Mouse (Mus musculus) midbrain, embryonic 14.5 days (tissue): Measurements from ENCODE around the gene Tnfrsf25. TPM values are rescaled to one million over a fixed set of nuclear protein-coding genes. Genes with fewer than 3 reads are reported as not detected.

Experiments
- ATAC-seq: fragments of 200-750 bp; cut with Nextera tagmentation; 2 replicates; pipeline ENCODE4 v1.8.0; 2017; ENCODE audit warnings: moderate number of reproducible peaks, moderate library complexity; ENCODE audit not compliant: low FRiP score, low TSS enrichment
- DNase-seq: peaks from one replicate; pipeline ENCODE4 v3.0.0-alpha.2; 2015
- H3K27ac ChIP-seq: fragments of 300-500 bp; sonication (generic); replicated peaks from 2 replicates; pipeline ENCODE4 v1.5.1; 2014; ENCODE audit warnings: mild to moderate bottlenecking, low read depth, low read length, moderate library complexity
- H3K27me3 ChIP-seq: fragments of 300-500 bp; sonication (generic); 2 replicates; pipeline ENCODE4 v1.6.1; 2014; ENCODE audit warnings: low read length, control low read depth, mixed read lengths; ENCODE audit not compliant: control insufficient read depth, insufficient read depth
- H3K36me3 ChIP-seq: fragments of 300-500 bp; sonication (generic); 2 replicates; pipeline ENCODE4 v1.6.1; 2014; ENCODE audit warnings: low read length, control low read depth; ENCODE audit not compliant: control insufficient read depth, insufficient read depth
- H3K4me1 ChIP-seq: fragments of 300-500 bp; sonication (generic); 2 replicates; pipeline ENCODE4 v1.6.1; 2014; ENCODE audit warnings: mild to moderate bottlenecking, antibody characterized with exemption, low read length, control low read depth; ENCODE audit not compliant: control insufficient read depth, insufficient read depth
- H3K4me2 ChIP-seq: fragments of 300-500 bp; sonication (generic); 2 replicates; pipeline ENCODE4 v1.6.1; 2014; ENCODE audit warnings: mild to moderate bottlenecking, low read length, moderate library complexity
- H3K4me3 ChIP-seq: fragments of 300-500 bp; sonication (generic); replicated peaks from 2 replicates; pipeline ENCODE4 v1.5.1; 2014; ENCODE audit warnings: low read depth, low read length
- H3K9ac ChIP-seq: fragments of 300-500 bp; sonication (generic); replicated peaks from 2 replicates; pipeline ENCODE4 v1.6.1; 2014; ENCODE audit warnings: mild to moderate bottlenecking, low read length, moderate library complexity
- H3K9me3 ChIP-seq: fragments of 300-500 bp; sonication (generic); 2 replicates; pipeline ENCODE4 v1.6.1; 2016; ENCODE audit warnings: low read length, control low read depth, mixed read lengths; ENCODE audit not compliant: control insufficient read depth
- WGBS: fragments of 180-500 bp; shearing (Covaris S2); extraction: QIAGEN DNeasy Blood & Tissue Kit; methylation state at CpG from one replicate; pipeline ENCODE4 v1.1.7; 2014; 5-methylcytosine and 5-hydroxymethylcytosine counted together
- polyA plus RNA-seq: library from polyadenylated mRNA; unstranded; fragments of >200 nt; fragmentation: Nextera tagmentation; extraction: Ambion mirVana; gene quantifications from 2 replicates; pipeline ENCODE4 v1.2.1, GENCODE M21; 2014

Tnfrsf25 gene
- polyA plus RNA-seq, 1 experiment from 2014 or later = 1.2 TPM

DNA sequence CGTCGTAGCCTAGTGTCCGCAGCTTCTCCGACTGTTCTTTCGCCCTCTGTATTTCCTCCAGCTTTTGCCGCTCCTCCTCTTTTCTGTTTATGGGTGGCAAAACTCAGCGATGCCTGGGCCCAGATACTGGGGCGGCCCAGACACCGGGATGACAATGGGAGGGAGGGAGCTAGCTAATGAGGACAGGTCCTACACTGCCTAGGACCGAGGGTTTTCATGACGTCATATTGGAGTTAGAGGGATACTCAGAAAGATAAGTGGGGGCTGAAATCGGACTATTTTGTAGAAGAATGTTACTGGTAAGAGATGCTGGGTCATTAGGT, 5.4 kb downstream of the Tnfrsf25 start:
- peaks cover 95% of the 10 kb centered on the region for H3K27me3 ChIP-seq
- H3K4me2 ChIP-seq = peak overlapping the region; percentile 30
- H3K4me3 ChIP-seq = no peak overlapping the region
- DNase-seq = no peak
- whole genome bisulfite sequencing = under 1% methylated on average over 12 of the region's 12 CpGs
- no peak for ATAC-seq
- H3K36me3 ChIP-seq = no peaks in the 10 kb centered on the region
- peaks cover 15% of the 10 kb centered on the region; the same call in 1 of the 2 replicates for H3K4me1 ChIP-seq
- H3K9me3 ChIP-seq = no peaks in the 10 kb centered on the region
- no peak overlapping the region for H3K27ac ChIP-seq
- H3K9ac ChIP-seq = no peak overlapping the region

DNA sequence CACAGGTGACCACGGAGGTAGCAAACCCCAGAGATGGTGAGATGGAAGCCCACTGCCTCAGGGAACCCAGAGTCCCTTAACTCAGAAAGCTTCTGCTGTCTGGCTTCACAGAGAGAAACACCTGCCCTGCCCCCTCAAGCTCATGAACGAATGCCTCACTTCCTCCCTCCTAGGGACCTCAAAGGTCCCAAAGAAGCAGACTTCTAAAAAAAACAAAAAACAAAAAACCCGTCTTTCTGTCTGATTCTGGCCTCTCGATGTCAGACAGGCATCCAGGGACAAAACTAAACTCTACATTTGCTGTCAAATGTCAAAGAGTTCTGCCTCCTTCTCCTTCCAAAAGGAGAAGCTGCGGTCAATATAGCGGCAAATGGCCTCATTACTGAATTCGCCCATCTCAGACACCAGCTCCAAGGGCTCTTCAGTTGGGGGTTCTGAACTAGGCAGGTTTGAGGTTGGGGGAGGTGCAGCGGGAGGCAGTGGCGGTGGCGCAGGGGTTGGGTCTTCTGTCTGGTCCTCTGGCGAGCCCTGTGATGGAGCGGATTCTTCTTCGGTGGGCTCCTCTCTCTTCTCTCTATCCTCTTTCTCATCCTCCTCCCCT, 8.7 kb downstream of the Tnfrsf25 start:
- Histone ChIP-seq H3K4me1 (peaks cover 16% of the 10 kb centered on the region; the same call in 1 of the 2 replicates), H3K4me3 (no peak overlapping the region), H3K9ac (no peak overlapping the region), H3K27ac (no peak overlapping the region), H3K27me3 (peaks cover 100% of the 10 kb centered on the region), H3K36me3 (no peaks in the 10 kb centered on the region), H3K4me2 (no peak overlapping the region), H3K9me3 (no peaks in the 10 kb centered on the region)
- no peak for ATAC-seq
- 8% methylated on average over 13 of the region's 13 CpGs for WGBS
- no peak for DNase-seq

DNA sequence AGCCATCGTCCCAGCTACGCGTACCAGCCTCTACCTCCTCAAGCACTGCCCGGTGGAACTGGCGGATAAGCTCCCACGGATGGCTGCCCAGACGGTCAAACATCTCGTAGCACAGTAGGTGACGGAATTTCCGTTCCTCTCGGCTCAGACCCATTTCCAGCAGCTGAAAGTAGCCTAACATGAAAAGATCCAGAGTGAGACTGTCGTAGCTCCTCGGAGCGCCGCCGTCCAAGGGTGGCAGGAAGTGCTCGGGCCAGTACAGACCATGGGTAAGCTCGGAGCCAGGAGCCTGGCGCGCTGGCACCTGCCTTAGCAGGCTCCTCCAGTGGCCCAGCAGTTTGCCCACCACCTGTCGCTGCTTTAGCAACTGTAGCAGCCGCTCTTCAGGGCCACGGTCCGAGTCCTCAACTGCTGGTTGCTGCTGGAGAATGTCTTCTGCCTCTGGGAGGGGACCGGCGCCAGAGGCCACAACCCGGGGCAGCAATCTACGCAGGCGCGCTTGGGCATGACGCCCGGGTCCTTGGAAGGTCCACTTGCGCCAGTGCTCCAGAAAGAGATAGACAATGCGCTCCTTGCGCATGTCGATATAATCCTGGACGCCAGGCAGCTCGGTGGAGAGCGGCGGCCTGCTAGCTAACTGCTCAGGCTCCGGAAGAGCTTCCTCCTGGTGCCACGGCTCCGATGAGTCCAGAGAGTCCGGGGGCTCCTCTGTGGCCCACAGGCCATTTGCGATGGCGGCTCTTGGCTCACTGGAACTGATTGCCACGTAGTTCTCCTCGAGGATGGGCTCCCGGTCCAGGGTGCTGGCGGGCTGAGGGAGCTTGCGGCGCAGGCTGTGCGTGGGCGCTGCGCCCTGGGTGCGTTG, 9.7 kb downstream of the Tnfrsf25 start:
- no peaks in the 10 kb centered on the region for H3K9me3 ChIP-seq
- DNase-seq = peak; percentile 28
- no peak overlapping the region for H3K9ac ChIP-seq
- H3K4me3 ChIP-seq = peak overlapping the region; percentile 24
- no peak for ATAC-seq
- H3K27ac ChIP-seq = no peak overlapping the region
- 4% methylated on average over 56 of the region's 56 CpGs for WGBS
- H3K4me2 ChIP-seq = peak overlapping the region; percentile 47
- no peaks in the 10 kb centered on the region for H3K36me3 ChIP-seq
- H3K4me1 ChIP-seq = peaks cover 13% of the 10 kb centered on the region
- H3K27me3 ChIP-seq = peaks cover 100% of the 10 kb centered on the region

DNA sequence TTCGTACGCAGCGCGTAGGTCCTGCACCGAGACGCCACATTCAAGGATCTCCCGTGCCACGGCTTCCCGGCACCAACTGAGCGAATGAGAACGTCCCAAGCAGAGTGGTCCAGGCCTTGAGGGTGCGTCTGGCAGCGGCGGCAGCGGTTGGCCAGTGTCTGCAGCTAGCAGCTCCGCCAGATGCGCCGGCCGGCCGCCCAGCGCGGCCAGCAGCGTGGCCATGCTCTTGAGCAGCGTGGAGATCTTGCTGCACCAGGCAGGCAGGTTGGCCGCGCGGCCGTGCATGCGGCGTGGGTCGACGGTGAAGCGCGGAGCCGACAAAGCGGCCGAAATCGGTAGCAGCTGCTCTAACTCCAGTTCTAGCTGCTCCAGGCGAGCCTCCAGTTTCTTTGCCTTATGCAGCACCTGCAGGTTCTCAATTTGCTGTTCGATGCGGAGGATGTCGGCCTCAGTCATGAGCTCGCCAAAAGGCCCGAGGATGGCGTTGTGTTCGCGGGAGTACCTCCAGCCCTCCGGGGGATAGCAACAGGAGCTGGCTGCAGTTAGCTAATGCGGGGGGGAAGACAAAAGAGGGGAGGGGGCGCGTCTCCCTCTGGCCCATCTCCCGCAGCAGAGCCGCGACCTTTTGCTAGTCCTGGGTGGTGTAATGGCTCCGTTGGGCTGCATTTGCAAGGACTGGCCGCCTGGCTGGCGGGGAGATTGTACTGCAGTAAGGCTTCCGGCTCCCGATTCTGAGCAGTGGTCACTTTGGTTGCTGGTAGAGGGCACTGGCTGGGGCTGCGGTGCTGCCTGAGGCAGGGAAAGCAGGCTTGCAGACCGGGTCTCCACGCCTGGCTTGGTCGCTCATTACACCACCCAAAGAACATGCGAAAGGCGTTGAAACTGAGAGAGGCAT, 10.5 kb downstream of the Tnfrsf25 start:
- H3K27me3 ChIP-seq = peaks cover 100% of the 10 kb centered on the region
- WGBS = 2% methylated on average over 65 of the region's 65 CpGs
- no peaks in the 10 kb centered on the region for H3K9me3 ChIP-seq
- peak overlapping the region; percentile 20; the same call in 1 of the 2 replicates for H3K9ac ChIP-seq
- H3K27ac ChIP-seq = no peak overlapping the region
- no peaks in the 10 kb centered on the region for H3K36me3 ChIP-seq
- ATAC-seq (no peak), DNase-seq (peak; percentile 58)
- H3K4me1 ChIP-seq = peaks cover 16% of the 10 kb centered on the region
- H3K4me2 ChIP-seq = peak overlapping the region; percentile 47
- peak overlapping the region; percentile 24 for H3K4me3 ChIP-seq

DNA sequence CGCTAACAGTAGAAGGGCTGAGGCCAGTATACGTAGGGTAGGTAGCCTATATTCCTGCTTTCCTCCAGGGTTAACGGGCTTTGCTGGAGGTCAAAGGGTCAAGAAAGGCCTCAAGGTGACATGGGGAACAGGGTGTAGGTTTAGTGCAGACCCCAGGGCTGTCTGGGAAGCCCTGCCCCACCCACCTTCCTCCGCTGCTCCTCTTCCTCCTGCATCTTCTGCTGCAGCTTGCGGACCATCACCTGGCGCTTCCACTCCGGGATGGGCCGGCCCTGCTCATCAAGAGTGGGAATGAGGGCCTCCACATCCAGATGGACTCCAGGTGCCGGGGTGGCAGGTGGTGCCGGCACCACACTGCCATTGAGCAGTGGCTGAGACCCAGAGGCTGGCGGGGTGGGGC, 12.2 kb downstream of the Tnfrsf25 start:
- H3K36me3 ChIP-seq = no peaks in the 10 kb centered on the region
- peaks cover 18% of the 10 kb centered on the region for H3K4me1 ChIP-seq
- no peak overlapping the region for H3K4me2 ChIP-seq
- H3K27me3 ChIP-seq = peaks cover 100% of the 10 kb centered on the region
- 83% methylated on average over 11 of the region's 11 CpGs for WGBS
- H3K9me3 ChIP-seq = no peaks in the 10 kb centered on the region
- H3K27ac ChIP-seq = no peak overlapping the region
- no peak overlapping the region for H3K9ac ChIP-seq
- DNase-seq (no peak), ATAC-seq (no peak)
- no peak overlapping the region for H3K4me3 ChIP-seq

DNA sequence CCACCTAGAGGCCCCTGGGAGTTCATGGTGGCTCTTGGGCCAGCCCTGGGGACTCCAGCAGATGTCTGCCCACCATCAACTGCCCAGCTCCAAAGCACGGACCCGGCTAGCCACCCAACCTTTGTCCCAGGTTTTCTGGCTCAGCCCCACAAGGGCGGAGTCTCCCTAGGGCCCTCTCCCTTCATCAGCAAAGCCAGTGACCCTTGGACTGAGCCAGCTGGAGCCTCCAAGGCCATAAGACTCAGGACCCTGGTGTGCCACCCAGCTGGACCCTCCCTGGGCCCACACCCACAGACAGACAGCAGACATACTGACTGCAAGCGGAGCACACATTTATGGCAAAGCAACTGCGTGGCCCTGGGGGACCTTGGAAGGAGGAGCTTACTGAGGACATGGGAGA, 13.1 kb downstream of the Tnfrsf25 start:
- no peak overlapping the region for H3K4me2 ChIP-seq
- H3K27ac ChIP-seq = no peak overlapping the region
- H3K4me3 ChIP-seq = no peak overlapping the region
- 55% methylated on average over 5 of the region's 5 CpGs for WGBS
- peaks cover 100% of the 10 kb centered on the region for H3K27me3 ChIP-seq
- no peaks in the 10 kb centered on the region for H3K36me3 ChIP-seq
- no peaks in the 10 kb centered on the region for H3K9me3 ChIP-seq
- peaks cover 18% of the 10 kb centered on the region for H3K4me1 ChIP-seq
- DNase-seq (no peak), ATAC-seq (no peak)
- H3K9ac ChIP-seq = no peak overlapping the region

DNA sequence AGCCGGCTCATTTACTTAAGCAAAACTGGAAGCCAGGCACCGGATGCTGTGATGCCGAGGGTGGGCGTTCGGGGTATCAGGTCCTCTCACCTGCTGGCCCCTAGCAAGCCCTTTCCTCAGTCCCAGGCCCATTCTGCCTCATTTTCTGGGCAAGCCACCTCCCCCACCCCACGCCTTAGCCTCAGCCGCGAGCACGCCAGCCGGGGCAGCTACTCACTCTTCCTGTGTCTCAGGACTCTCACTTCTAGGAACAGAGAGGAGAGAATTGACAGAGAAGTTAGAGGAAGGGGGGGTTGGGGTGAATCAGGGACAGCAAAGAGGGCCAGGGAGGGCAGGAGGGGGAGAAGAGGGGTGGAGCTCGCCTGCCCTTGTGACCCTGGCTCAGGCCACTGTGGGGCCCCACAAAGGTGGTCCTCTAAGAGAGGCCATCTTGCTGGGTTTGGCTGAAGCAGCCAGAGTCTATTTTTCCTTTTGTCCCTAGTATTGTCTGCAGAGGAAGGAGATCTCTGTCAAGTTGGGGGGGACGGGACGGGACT, 13.7 kb downstream of the Tnfrsf25 start:
- Histone ChIP-seq H3K27ac (no peak overlapping the region), H3K9me3 (no peaks in the 10 kb centered on the region), H3K4me1 (peaks cover 18% of the 10 kb centered on the region), H3K9ac (no peak overlapping the region), H3K36me3 (no peaks in the 10 kb centered on the region), H3K4me2 (no peak overlapping the region), H3K4me3 (no peak overlapping the region), H3K27me3 (peaks cover 100% of the 10 kb centered on the region)
- DNase-seq = no peak
- no peak for ATAC-seq
- WGBS = 18% methylated on average over 13 of the region's 13 CpGs
